Mouse (Mus musculus): ENCODE data around the gene Slco3a1.

GRCm38 (mm10) chr7:74353240-74353639, 201.3 kb downstream of the Slco3a1 start:
- TF ChIP-seq POLR2A (IDR thresholded peaks at IDR 0.05; ENCODE audit: borderline replicate concordance, insufficient read depth, low read length) (no peak), CTCF (IDR thresholded peaks at IDR 0.05; ENCODE audit: borderline replicate concordance, insufficient read depth, low read depth, low read length) (no peak)

All from cerebellum, adult 2 months (tissue).